Mouse (Mus musculus): ENCODE results near the gene Ahnak. TPM values are rescaled to one million over a fixed set of nuclear protein-coding genes. Genes with fewer than 3 reads are reported as not detected.
"Not testable (repeated sequence)": the region's sequence is repeated elsewhere in the genome, so short reads cannot be mapped to it uniquely, and the experiment has no call there.

Ahnak gene
- polyA plus RNA-seq, 1 experiment from 2014 or later, result 4.5 TPM

DNA sequence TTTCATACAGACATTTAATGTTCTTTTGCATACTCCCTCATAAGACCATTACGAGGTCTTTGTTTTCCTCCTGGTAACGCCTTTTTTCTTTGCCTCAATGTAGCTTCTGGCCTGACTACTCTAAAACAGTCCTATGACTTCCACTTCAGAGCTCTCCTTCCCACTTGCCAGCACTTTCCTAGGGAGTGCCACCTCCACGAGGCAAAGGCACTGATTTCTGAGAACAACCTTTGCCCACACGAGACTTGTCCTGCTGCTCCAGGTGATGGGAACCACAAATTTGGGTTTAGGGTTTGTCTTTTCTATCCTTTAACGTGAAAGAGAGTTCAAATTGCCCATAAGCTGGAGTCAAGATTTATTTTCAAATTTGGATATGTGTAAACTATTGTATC, 22.9 kb upstream of the Ahnak start:
- no peaks in the 10 kb centered on the region for H3K27me3 ChIP-seq (ENCODE audit: control insufficient read depth, insufficient read depth, low read length)
- peaks cover 34% of the 10 kb centered on the region for H3K36me3 ChIP-seq (ENCODE audit: control insufficient read depth, insufficient read depth, low read length)
- WGBS, result 46% methylated on average over 5 of the region's 5 CpGs
- peak overlapping the region; percentile 76; the same call in 1 of the 2 replicates for H3K27ac ChIP-seq (ENCODE audit: low read depth, low read length)
- H3K9me3 ChIP-seq (ENCODE audit: control insufficient read depth, low read length), result no peaks in the 10 kb centered on the region
- H3K4me2 ChIP-seq (ENCODE audit: low read depth), result peak overlapping the region; percentile 45
- H3K9ac ChIP-seq (ENCODE audit: low read length), result peak overlapping the region; percentile 60
- no peak for ATAC-seq (ENCODE audit: insufficient read depth, low FRiP score, low TSS enrichment)
- no peaks in the 10 kb centered on the region for H3K4me1 ChIP-seq (ENCODE audit: control insufficient read depth, insufficient read depth, low read length)
- peak overlapping the region; percentile 47 for H3K4me3 ChIP-seq (ENCODE audit: low read depth, low read length)
- no peak for DNase-seq (ENCODE audit: low spot score)

DNA sequence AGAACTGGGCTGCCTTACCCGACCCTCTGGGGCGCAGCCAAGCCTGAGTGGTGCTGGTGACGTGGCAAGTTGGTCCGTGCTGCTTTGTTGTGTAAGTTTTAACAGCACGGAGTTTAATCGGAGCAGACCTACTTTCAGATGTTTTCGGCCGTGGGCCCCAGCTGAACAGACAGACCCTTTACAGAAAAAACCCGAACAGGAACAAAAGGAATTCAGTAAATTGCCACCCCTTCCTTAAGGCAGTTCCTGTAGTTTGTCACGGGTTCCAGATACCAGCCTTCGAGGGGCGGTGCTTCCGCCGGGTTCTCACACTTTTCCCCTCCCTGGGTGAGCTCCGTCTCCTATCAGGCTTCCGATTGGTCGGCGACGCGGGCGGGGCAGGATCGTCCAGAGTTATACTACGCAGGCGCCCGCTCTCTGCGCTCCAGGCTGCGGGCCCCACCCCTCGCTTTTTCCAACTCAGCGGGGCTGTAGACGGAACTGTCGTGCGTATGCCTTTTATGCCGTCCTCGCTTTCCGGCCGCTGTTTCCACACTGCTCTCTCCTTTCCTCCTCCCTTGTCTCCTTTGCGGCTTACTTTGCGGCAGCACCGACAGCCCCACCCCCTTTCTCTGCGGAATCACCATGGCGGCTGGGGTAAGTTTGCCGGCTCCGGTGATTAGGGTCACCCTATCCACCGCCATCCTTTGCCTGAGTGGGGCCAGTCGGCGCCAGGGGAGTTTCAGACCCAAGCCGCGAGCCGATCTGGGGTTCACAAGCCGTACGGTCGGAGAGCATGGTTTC, 22.3 kb upstream of the Ahnak start, which contains the start of gene Eef1g:
Gene Eef1g (plus strand): TSS at position 452 of the 783 bp plus-strand sequence.
- peak; percentile 99 for DNase-seq (ENCODE audit: low spot score)
- H3K9me3 ChIP-seq (ENCODE audit: control insufficient read depth, low read length), result no peaks in the 10 kb centered on the region
- peak within 1 kb of the TSS; percentile 93 for H3K9ac ChIP-seq (ENCODE audit: low read length)
- H3K27me3 ChIP-seq (ENCODE audit: control insufficient read depth, insufficient read depth, low read length), result no peaks in the 10 kb centered on the region
- peak within 1 kb of the TSS; percentile 85 for H3K4me2 ChIP-seq (ENCODE audit: low read depth)
- peak within 1 kb of the TSS; percentile 92 for H3K4me3 ChIP-seq (ENCODE audit: low read depth, low read length)
- no peaks in the 10 kb centered on the region for H3K4me1 ChIP-seq (ENCODE audit: control insufficient read depth, insufficient read depth, low read length)
- under 1% methylated on average over 52 of the region's 52 CpGs for WGBS
- H3K27ac ChIP-seq (ENCODE audit: low read depth, low read length), result peak within 1 kb of the TSS; percentile 79
- peaks cover 37% of the 10 kb centered on the region for H3K36me3 ChIP-seq (ENCODE audit: control insufficient read depth, insufficient read depth, low read length)
- ATAC-seq (ENCODE audit: insufficient read depth, low FRiP score, low TSS enrichment), result peak; percentile 98

GRCm38 (mm10) chr19:8967373-8967743, 21.7 kb upstream of the Ahnak start:
- no peaks in the 10 kb centered on the region for H3K27me3 ChIP-seq (ENCODE audit: control insufficient read depth, insufficient read depth, low read length)
- H3K4me1 ChIP-seq (ENCODE audit: control insufficient read depth, insufficient read depth, low read length), result no peaks in the 10 kb centered on the region
- H3K4me3 ChIP-seq (ENCODE audit: low read depth, low read length), result peak overlapping the region; percentile 92
- peaks cover 36% of the 10 kb centered on the region for H3K36me3 ChIP-seq (ENCODE audit: control insufficient read depth, insufficient read depth, low read length)
- peak overlapping the region; percentile 85 for H3K4me2 ChIP-seq (ENCODE audit: low read depth)
- no peak for DNase-seq (ENCODE audit: low spot score)
- H3K9me3 ChIP-seq (ENCODE audit: control insufficient read depth, low read length), result no peaks in the 10 kb centered on the region
- WGBS, result 0% methylated on average over 8 of the region's 8 CpGs
- peak overlapping the region; percentile 93 for H3K9ac ChIP-seq (ENCODE audit: low read length)
- H3K27ac ChIP-seq (ENCODE audit: low read depth, low read length), result peak overlapping the region; percentile 79
- ATAC-seq (ENCODE audit: insufficient read depth, low FRiP score, low TSS enrichment), result no peak

DNA sequence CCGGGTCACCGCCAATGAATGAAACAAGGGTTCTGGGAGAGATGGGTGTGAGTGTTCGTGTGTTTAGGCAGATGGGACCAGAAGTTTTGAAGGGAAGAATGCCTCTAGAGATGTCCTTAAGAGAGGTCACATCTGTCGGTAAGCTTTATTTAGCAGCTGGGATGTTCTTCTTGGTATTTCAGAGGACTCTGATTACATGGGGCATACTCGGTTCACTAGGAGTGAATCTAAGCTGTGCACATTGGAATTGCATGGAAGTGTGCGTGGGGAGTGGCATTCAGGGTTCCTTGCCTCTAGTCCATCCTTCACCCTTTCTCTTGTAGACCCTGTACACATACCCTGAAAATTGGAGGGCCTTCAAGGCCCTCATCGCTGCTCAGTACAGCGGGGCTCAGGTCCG, 21.2 kb upstream of the Ahnak start:
- ATAC-seq (ENCODE audit: insufficient read depth, low FRiP score, low TSS enrichment) (no peak), DNase-seq (ENCODE audit: low spot score) (no peak)
- H3K4me2 ChIP-seq (ENCODE audit: low read depth), result peak overlapping the region; percentile 85
- H3K27ac ChIP-seq (ENCODE audit: low read depth, low read length), result no peak overlapping the region
- peak overlapping the region; percentile 92 for H3K4me3 ChIP-seq (ENCODE audit: low read depth, low read length)
- H3K9ac ChIP-seq (ENCODE audit: low read length), result peak overlapping the region; percentile 93
- H3K4me1 ChIP-seq (ENCODE audit: control insufficient read depth, insufficient read depth, low read length), result no peaks in the 10 kb centered on the region
- 5% methylated on average over 9 of the region's 9 CpGs for WGBS
- H3K36me3 ChIP-seq (ENCODE audit: control insufficient read depth, insufficient read depth, low read length), result peaks cover 36% of the 10 kb centered on the region
- no peaks in the 10 kb centered on the region for H3K27me3 ChIP-seq (ENCODE audit: control insufficient read depth, insufficient read depth, low read length)
- H3K9me3 ChIP-seq (ENCODE audit: control insufficient read depth, low read length), result no peaks in the 10 kb centered on the region

- H3K27ac ChIP-seq (ENCODE audit: low read depth, low read length); DNase-seq (ENCODE audit: low spot score); H3K9me3 ChIP-seq (ENCODE audit: control insufficient read depth, low read length); H3K4me2 ChIP-seq (ENCODE audit: low read depth); H3K4me1 ChIP-seq (ENCODE audit: control insufficient read depth, insufficient read depth, low read length); H3K9ac ChIP-seq (ENCODE audit: low read length); ATAC-seq (ENCODE audit: insufficient read depth, low FRiP score, low TSS enrichment); H3K4me3 ChIP-seq (ENCODE audit: low read depth, low read length); H3K27me3 ChIP-seq (ENCODE audit: control insufficient read depth, insufficient read depth, low read length): not testable (repeated sequence)
- 85% methylated on average over 8 of the region's 8 CpGs for WGBS
- peaks cover 39% of the 10 kb centered on the region for H3K36me3 ChIP-seq (ENCODE audit: control insufficient read depth, insufficient read depth, low read length)
Observed at GRCm38 (mm10) chr19:8972491-8972890, 16.6 kb upstream of the Ahnak start.

DNA sequence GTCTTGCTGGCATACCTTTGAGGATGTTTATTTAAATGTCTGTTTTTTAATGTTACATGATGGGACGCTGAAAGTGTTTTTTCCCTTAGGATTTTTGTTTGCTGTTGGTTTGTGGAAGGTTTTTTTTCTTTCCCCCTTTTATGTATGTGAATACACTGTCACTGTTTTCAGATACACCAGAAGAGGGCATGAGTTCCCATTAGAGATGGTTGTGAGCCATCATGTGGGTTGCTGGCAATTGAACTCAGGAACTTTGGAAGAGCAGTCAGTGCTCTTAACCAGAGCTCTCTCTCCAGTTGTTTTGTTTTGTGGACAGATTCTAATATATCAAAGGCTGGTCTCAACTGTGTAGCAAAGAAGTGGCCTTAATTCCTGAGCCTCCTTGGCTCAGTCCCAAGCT, 14.4 kb upstream of the Ahnak start:
- H3K27me3 ChIP-seq (ENCODE audit: control insufficient read depth, insufficient read depth, low read length), result no peaks in the 10 kb centered on the region
- 86% methylated on average over 1 of the region's 1 CpGs for WGBS
- no peak for DNase-seq (ENCODE audit: low spot score)
- H3K27ac ChIP-seq (ENCODE audit: low read depth, low read length), result no peak overlapping the region
- no peak overlapping the region for H3K4me3 ChIP-seq (ENCODE audit: low read depth, low read length)
- no peak overlapping the region for H3K9ac ChIP-seq (ENCODE audit: low read length)
- peaks cover 48% of the 10 kb centered on the region for H3K36me3 ChIP-seq (ENCODE audit: control insufficient read depth, insufficient read depth, low read length)
- no peak for ATAC-seq (ENCODE audit: insufficient read depth, low FRiP score, low TSS enrichment)
- H3K9me3 ChIP-seq (ENCODE audit: control insufficient read depth, low read length), result no peaks in the 10 kb centered on the region
- no peaks in the 10 kb centered on the region for H3K4me1 ChIP-seq (ENCODE audit: control insufficient read depth, insufficient read depth, low read length)
- H3K4me2 ChIP-seq (ENCODE audit: low read depth), result no peak overlapping the region

DNA sequence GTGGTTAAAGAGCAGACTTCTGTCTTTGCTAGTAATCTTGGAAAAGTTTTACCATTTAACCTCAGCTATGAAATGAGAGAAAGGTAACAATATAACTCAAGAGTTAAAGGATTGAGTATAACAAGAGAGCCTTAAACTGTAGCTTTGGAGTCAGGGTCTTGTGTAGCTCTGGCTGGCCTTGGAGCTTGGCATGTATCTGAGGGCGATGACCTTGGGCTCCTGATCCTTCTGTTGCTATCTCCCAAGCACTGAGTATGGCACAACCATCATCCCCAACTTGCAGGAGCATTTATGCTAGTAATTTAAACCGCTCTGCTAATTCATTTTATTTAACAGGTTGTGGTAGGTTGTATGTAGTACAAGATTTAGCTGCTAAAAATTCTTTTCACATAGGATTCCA, 13.6 kb upstream of the Ahnak start:
- H3K4me1 ChIP-seq (ENCODE audit: control insufficient read depth, insufficient read depth, low read length), result no peaks in the 10 kb centered on the region
- peaks cover 42% of the 10 kb centered on the region for H3K36me3 ChIP-seq (ENCODE audit: control insufficient read depth, insufficient read depth, low read length)
- 93% methylated on average over 2 of the region's 2 CpGs for WGBS
- H3K9me3 ChIP-seq (ENCODE audit: control insufficient read depth, low read length), result no peaks in the 10 kb centered on the region
- H3K4me2 ChIP-seq (ENCODE audit: low read depth), result no peak overlapping the region
- ATAC-seq (ENCODE audit: insufficient read depth, low FRiP score, low TSS enrichment) (no peak), DNase-seq (ENCODE audit: low spot score) (no peak)
- H3K9ac ChIP-seq (ENCODE audit: low read length), result no peak overlapping the region
- H3K27ac ChIP-seq (ENCODE audit: low read depth, low read length), result no peak overlapping the region
- no peaks in the 10 kb centered on the region for H3K27me3 ChIP-seq (ENCODE audit: control insufficient read depth, insufficient read depth, low read length)
- H3K4me3 ChIP-seq (ENCODE audit: low read depth, low read length), result no peak overlapping the region

DNA sequence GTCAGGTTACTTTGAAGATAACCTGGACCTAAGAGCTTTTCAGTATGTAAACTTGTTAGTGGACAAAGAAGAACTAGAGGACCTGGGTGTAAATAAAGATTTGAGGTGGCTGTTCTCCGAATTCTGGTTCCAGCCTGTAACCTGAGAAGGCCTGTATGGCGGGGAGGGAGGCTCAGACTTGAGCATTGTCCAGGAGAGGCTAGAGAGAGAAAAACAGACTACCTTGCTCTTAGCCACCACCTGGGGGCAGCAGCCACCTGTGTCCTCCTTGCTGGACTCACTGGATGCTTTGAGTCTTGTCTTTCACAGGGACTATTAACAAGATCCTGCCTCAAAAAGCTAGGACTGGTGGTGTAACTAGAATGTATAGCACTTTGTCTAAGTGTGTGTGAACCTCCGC, 12.5 kb upstream of the Ahnak start:
- DNase-seq (ENCODE audit: low spot score) (peak; percentile 69), ATAC-seq (ENCODE audit: insufficient read depth, low FRiP score, low TSS enrichment) (no peak; the same call in 1 of the 2 replicates)
- no peaks in the 10 kb centered on the region for H3K9me3 ChIP-seq (ENCODE audit: control insufficient read depth, low read length)
- WGBS, result 50% methylated on average over 3 of the region's 3 CpGs
- no peak overlapping the region for H3K9ac ChIP-seq (ENCODE audit: low read length)
- H3K4me2 ChIP-seq (ENCODE audit: low read depth), result no peak overlapping the region
- peaks cover 32% of the 10 kb centered on the region for H3K36me3 ChIP-seq (ENCODE audit: control insufficient read depth, insufficient read depth, low read length)
- H3K27me3 ChIP-seq (ENCODE audit: control insufficient read depth, insufficient read depth, low read length), result no peaks in the 10 kb centered on the region
- no peak overlapping the region for H3K27ac ChIP-seq (ENCODE audit: low read depth, low read length)
- no peak overlapping the region for H3K4me3 ChIP-seq (ENCODE audit: low read depth, low read length)
- no peaks in the 10 kb centered on the region for H3K4me1 ChIP-seq (ENCODE audit: control insufficient read depth, insufficient read depth, low read length)

- DNase-seq (ENCODE audit: low spot score) (no peak), ATAC-seq (ENCODE audit: insufficient read depth, low FRiP score, low TSS enrichment) (no peak)
- 57% methylated on average over 5 of the region's 5 CpGs for WGBS
- H3K36me3 ChIP-seq (ENCODE audit: control insufficient read depth, insufficient read depth, low read length), result peaks cover 13% of the 10 kb centered on the region
- no peaks in the 10 kb centered on the region for H3K9me3 ChIP-seq (ENCODE audit: control insufficient read depth, low read length)
- no peak overlapping the region for H3K27ac ChIP-seq (ENCODE audit: low read depth, low read length)
- no peak overlapping the region for H3K9ac ChIP-seq (ENCODE audit: low read length)
- H3K4me2 ChIP-seq (ENCODE audit: low read depth), result no peak overlapping the region
- no peak overlapping the region for H3K4me3 ChIP-seq (ENCODE audit: low read depth, low read length)
- peaks cover 16% of the 10 kb centered on the region for H3K4me1 ChIP-seq (ENCODE audit: control insufficient read depth, insufficient read depth, low read length)
- no peaks in the 10 kb centered on the region for H3K27me3 ChIP-seq (ENCODE audit: control insufficient read depth, insufficient read depth, low read length)
Observed at GRCm38 (mm10) chr19:8980771-8981170, 8.3 kb upstream of the Ahnak start.
